8 mouse cellular contexts compared by ENCODE assay signal in genomic region chr6:30307691-30308090, GRCm38 (mm10). TPM values are rescaled to one million over a fixed set of nuclear protein-coding genes. Genes with fewer than 3 reads are reported as not detected.
DNase-seq lines count a peak whose midpoint lies in the region; ATAC-seq lines count a peak whose summit lies in the region.
"Had no signal": no experiment of that assay in that cellular context is flagged by ENCODE, and none has a peak within 500 bp of the region (broad histone marks: within the 10 kb centered on the region; RNA-seq: fewer than 3 reads in every experiment).

No protein-coding gene starts in this region.

- peaks cover 5% of the 10 kb centered on the region; the same call in 1 of the 2 replicates for H3K4me1 ChIP-seq in forebrain, embryonic 12.5 days
- H3K4me1 ChIP-seq in forebrain, embryonic 13.5 days = 0 out of 2 replicates have a peak, but pooled peaks cover 3% of the 10 kb centered on the region

- H3K36me3 ChIP-seq in forebrain, embryonic 12.5 days (replicated peaks) = no peaks in the 10 kb centered on the region
- H3K36me3 ChIP-seq in forebrain, embryonic 13.5 days (ENCODE audit: poor library complexity, severe bottlenecking) = no peaks in the 10 kb centered on the region

- H3K9me3 ChIP-seq in forebrain, embryonic 12.5 days = no peaks in the 10 kb centered on the region
- no peaks in the 10 kb centered on the region for H3K9me3 ChIP-seq in forebrain, embryonic 13.5 days (replicated peaks)

- WGBS in forebrain, embryonic 12.5 days = 79% methylated on average over 9 of the region's 9 CpGs
- WGBS in forebrain, embryonic 13.5 days = 81% methylated on average over 9 of the region's 9 CpGs

- no peak overlapping the region for H3K9ac ChIP-seq in forebrain, embryonic 12.5 days
- no peak overlapping the region for H3K9ac ChIP-seq in forebrain, embryonic 13.5 days

- no peak for ATAC-seq in forebrain, embryonic 12.5 days (ENCODE audit: low FRiP score)
- no peak for ATAC-seq in forebrain, embryonic 13.5 days

- H3K27me3 ChIP-seq in forebrain, embryonic 12.5 days = no peaks in the 10 kb centered on the region
- H3K27me3 ChIP-seq in forebrain, embryonic 13.5 days = no peaks in the 10 kb centered on the region

- DNase-seq in adipocyte (ENCODE audit: low spot score) = peak; percentile 61
- peak; percentile 57 for DNase-seq in c-Kit-positive CD71-negative TER-119-negative erythroid progenitor cells, embryonic 14.5 days (ENCODE audit: low read depth)
- peak; percentile 25 for DNase-seq in heart, postnatal 4 days
- peak; percentile 56 for DNase-seq in lung, postnatal 25 days (ENCODE audit: low spot score)
- no peak for DNase-seq in right cerebral cortex, postnatal 10 days (ENCODE audit: low spot score in 2 of 2)

- no peak overlapping the region for H3K27ac ChIP-seq in forebrain, embryonic 12.5 days
- H3K27ac ChIP-seq in forebrain, embryonic 13.5 days = no peak overlapping the region
- H3K27ac ChIP-seq: macrophage had no signal

- H3K4me3 ChIP-seq in forebrain, embryonic 12.5 days (replicated peaks) = no peak overlapping the region
- no peak overlapping the region for H3K4me3 ChIP-seq in forebrain, embryonic 13.5 days

- no peak overlapping the region for H3K4me2 ChIP-seq in forebrain, embryonic 12.5 days
- H3K4me2 ChIP-seq in forebrain, embryonic 13.5 days = no peak overlapping the region

RNA-seq across cellular contexts. Expression of gene Ube2h, which starts 3.4 kb away (rescaled TPM):
- total RNA-seq in heart, postnatal 4 days (2021) = 10 to 100 TPM; 77.0 to 77.5 TPM
- 56.9 and 62.3 TPM in 2 replicates for polyA plus RNA-seq in forebrain, embryonic 12.5 days (2016; fragmentation: Nextera tagmentation; extraction: Ambion mirVana)
- 52.6 and 55.8 TPM in 2 replicates for polyA plus RNA-seq in forebrain, embryonic 13.5 days (2015; fragmentation: Nextera tagmentation; extraction: Ambion mirVana)

Comparison
In these comparisons a context has a peak if more than half of its experiments do, and no peak if none do; other contexts are left out.
1. DNase-seq: peak in adipocyte (single experiment), c-Kit-positive CD71-negative TER-119-negative erythroid progenitor cells, embryonic 14.5 days (single experiment), heart, postnatal 4 days (single experiment) and lung, postnatal 25 days (single experiment); none in right cerebral cortex, postnatal 10 days (0 of 2).